Mouse (Mus musculus) C2C12 (cell line): ENCODE measurements at regions not wholly inside any gene's neighbourhood (a gene's known extent, or its start where the extent isn't known, plus 50 kb on each side); places are given as distances from the start of the nearest gene placed in this dataset.

Experiments
- CTCF ChIP-seq: IDR thresholded peaks from one replicate; pipeline ENCODE4 v1.5.1; 2011; ENCODE audit not compliant: control insufficient read depth, insufficient read depth, insufficient read length
- MAX ChIP-seq: IDR thresholded peaks from one replicate; pipeline ENCODE4 v1.6.1; 2011; ENCODE audit warnings: mild to moderate bottlenecking, control low read depth

DNA sequence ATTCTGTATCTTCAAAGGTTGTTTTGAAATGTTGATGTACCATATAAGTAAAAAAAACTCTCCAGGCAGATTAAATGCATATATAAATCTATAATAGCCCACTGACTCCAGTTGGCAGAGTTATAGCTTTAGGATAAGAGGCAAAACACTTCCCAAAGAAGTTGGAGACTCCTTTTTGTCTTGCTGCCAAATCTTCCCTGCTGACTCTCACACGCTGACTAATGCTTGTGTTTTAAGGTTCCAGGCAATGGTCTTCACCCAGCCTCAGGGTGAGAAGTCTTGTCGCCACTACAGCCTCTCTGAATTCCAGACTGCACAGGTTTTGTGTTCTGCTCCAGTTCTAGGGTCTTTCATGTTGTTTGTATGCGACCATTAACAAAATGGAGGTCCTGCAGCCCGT lies 195.0 kb upstream of the Gm11146 start:
- no peak for TF ChIP-seq CTCF
- TF ChIP-seq MAX = no peak
